Mouse (Mus musculus): ENCODE measurements around the gene Gapt.
"Not testable (repeated sequence)": the region's sequence is repeated elsewhere in the genome, so short reads cannot be mapped to it uniquely, and the experiment has no call there.

Gene Gapt

GRCm38 (mm10) chr13:110356941-110357340, at the start of gene Gapt:
Gene Gapt (minus strand): TSS chr13:110357199.
- no peak for DNase-seq (ENCODE audit: low spot score)

- no peak for DNase-seq (ENCODE audit: low spot score)
Measured at GRCm38 (mm10) chr13:110406152-110406551, 49.2 kb upstream of the Gapt start.

GRCm38 (mm10) chr13:110404686-110405085, 47.7 kb upstream of the Gapt start:
- not testable (repeated sequence) for DNase-seq (ENCODE audit: low spot score)

GRCm38 (mm10) chr13:110404059-110404458, 47.1 kb upstream of the Gapt start:
- DNase-seq (ENCODE audit: low spot score): no peak

- no peak for DNase-seq (ENCODE audit: low spot score)
Measured at GRCm38 (mm10) chr13:110401877-110402276, 44.9 kb upstream of the Gapt start.

GRCm38 (mm10) chr13:110401443-110401842, 44.4 kb upstream of the Gapt start:
- DNase-seq (ENCODE audit: low spot score): no peak

GRCm38 (mm10) chr13:110398513-110399270, 41.7 kb upstream of the Gapt start:
- no peak for DNase-seq (ENCODE audit: low spot score)

GRCm38 (mm10) chr13:110397750-110398149, 40.8 kb upstream of the Gapt start:
- no peak for DNase-seq (ENCODE audit: low spot score)

GRCm38 (mm10) chr13:110395916-110396685, 39.1 kb upstream of the Gapt start:
- DNase-seq (ENCODE audit: low spot score): no peak

GRCm38 (mm10) chr13:110395179-110395794, 38.3 kb upstream of the Gapt start:
- DNase-seq (ENCODE audit: low spot score): no peak

- peak; percentile 89 for DNase-seq (ENCODE audit: low spot score)
Measured at GRCm38 (mm10) chr13:110394291-110395178, 37.5 kb upstream of the Gapt start, which contains the start of gene Plk2. Gene Plk2 (plus strand): TSS chr13:110395046.

GRCm38 (mm10) chr13:110392631-110393030, 35.6 kb upstream of the Gapt start:
- no peak for DNase-seq (ENCODE audit: low spot score)

GRCm38 (mm10) chr13:110392210-110392609, 35.2 kb upstream of the Gapt start:
- DNase-seq (ENCODE audit: low spot score): no peak

- no peak for DNase-seq (ENCODE audit: low spot score)
Measured at GRCm38 (mm10) chr13:110384514-110384913, 27.5 kb upstream of the Gapt start.

GRCm38 (mm10) chr13:110382447-110382901, 25.5 kb upstream of the Gapt start:
- DNase-seq (ENCODE audit: low spot score): no peak

GRCm38 (mm10) chr13:110369673-110370072, 12.7 kb upstream of the Gapt start:
- no peak for DNase-seq (ENCODE audit: low spot score)

- peak; percentile 68 for DNase-seq (ENCODE audit: low spot score)
Measured at GRCm38 (mm10) chr13:110368556-110369040, 11.6 kb upstream of the Gapt start.

- no peak for DNase-seq (ENCODE audit: low spot score)
Measured at GRCm38 (mm10) chr13:110367961-110368555, 11.1 kb upstream of the Gapt start.

- no peak for DNase-seq (ENCODE audit: low spot score)
Measured at GRCm38 (mm10) chr13:110366477-110366876, 9.5 kb upstream of the Gapt start.

GRCm38 (mm10) chr13:110363722-110364121, 6.7 kb upstream of the Gapt start:
- no peak for DNase-seq (ENCODE audit: low spot score)

GRCm38 (mm10) chr13:110351051-110351450, 5.9 kb downstream of the Gapt start:
- DNase-seq (ENCODE audit: low spot score): no peak

Measured in left cerebral cortex, adult 11 months (tissue).